Mouse (Mus musculus): ENCODE measurements around the gene Sco1. TPM values are rescaled to one million over a fixed set of nuclear protein-coding genes. Genes with fewer than 3 reads are reported as not detected.

Sco1 gene
- polyA plus RNA-seq, 1 experiment from 2014 or later = 20.4 TPM

- Histone ChIP-seq H3K4me2 (ENCODE audit: low read length) (no peak overlapping the region), H3K9ac (ENCODE audit: low read length) (peak overlapping the region; percentile 16; the same call in 1 of the 2 replicates), H3K9me3 (ENCODE audit: control insufficient read depth, low read length) (no peaks in the 10 kb centered on the region), H3K36me3 (ENCODE audit: control insufficient read depth, insufficient read depth, low read length) (no peaks in the 10 kb centered on the region), H3K4me1 (ENCODE audit: control insufficient read depth in 2 of 2, insufficient read depth in 2 of 2, low read length in 2 of 2) (peaks cover 12 to 16% of the 10 kb centered on the region in 2 experiments), H3K27me3 (ENCODE audit: control insufficient read depth, insufficient read depth, low read length) (peaks cover 3% of the 10 kb centered on the region; the same call in 1 of the 2 replicates), H3K4me3 (ENCODE audit: control insufficient read depth in 1 of 2, insufficient read depth in 1 of 2, low read depth in 1 of 2, low read length in 2 of 2) (no peak overlapping the region), H3K27ac (replicated peaks in 1 of 2; ENCODE audit: control insufficient read depth in 1 of 2, insufficient read depth in 1 of 2, low read depth in 2 of 2, low read length in 2 of 2) (peak overlapping the region; percentile 66 to 85; a peak in 3 of 4 replicates)
- 36% methylated on average over 11 of the region's 11 CpGs for WGBS
- ATAC-seq (ENCODE audit: insufficient number of reproducible peaks, insufficient read depth, low FRiP score, low read depth) = peak; percentile 62; the same call in 1 of the 2 replicates
These were observed 52.2 kb downstream of the Sco1 start for GRCm38 (mm10) chr11:67104714-67105113.

DNA sequence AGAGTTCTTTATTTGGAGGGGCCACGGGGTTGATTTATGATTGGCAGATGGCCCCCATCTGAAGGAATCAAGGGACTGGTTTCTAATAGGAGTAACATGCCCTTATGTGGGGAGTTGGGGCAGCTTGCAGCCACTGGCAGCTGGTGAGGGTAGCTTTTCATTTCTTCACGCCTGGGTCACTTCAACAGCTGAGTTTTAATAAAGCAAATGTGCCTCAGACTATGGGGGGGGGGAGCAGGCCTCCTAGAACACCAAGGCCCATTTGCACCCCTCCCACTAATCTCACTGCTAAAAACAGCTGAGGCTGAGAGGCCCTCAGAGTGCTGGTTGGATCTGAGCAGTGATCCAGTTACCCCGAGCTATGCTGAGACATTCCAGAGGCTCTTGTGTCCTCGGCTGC, 53.2 kb downstream of the Sco1 start:
- 37% methylated on average over 4 of the region's 4 CpGs for WGBS
- ATAC-seq (ENCODE audit: insufficient number of reproducible peaks, insufficient read depth, low FRiP score, low read depth) = no peak
- Histone ChIP-seq H3K4me3 (ENCODE audit: control insufficient read depth in 1 of 2, insufficient read depth in 1 of 2, low read depth in 1 of 2, low read length in 2 of 2) (no peak overlapping the region), H3K4me1 (ENCODE audit: control insufficient read depth in 2 of 2, insufficient read depth in 2 of 2, low read length in 2 of 2) (peaks cover 12 to 16% of the 10 kb centered on the region in 2 experiments), H3K27me3 (ENCODE audit: control insufficient read depth, insufficient read depth, low read length) (no peaks in the 10 kb centered on the region), H3K27ac (replicated peaks in 1 of 2; ENCODE audit: control insufficient read depth in 1 of 2, insufficient read depth in 1 of 2, low read depth in 2 of 2, low read length in 2 of 2) (peak overlapping the region; percentile 8 to 21; a peak in 2 of 4 replicates), H3K4me2 (ENCODE audit: low read length) (no peak overlapping the region), H3K36me3 (ENCODE audit: control insufficient read depth, insufficient read depth, low read length) (no peaks in the 10 kb centered on the region), H3K9me3 (ENCODE audit: control insufficient read depth, low read length) (no peaks in the 10 kb centered on the region), H3K9ac (ENCODE audit: low read length) (peak overlapping the region; percentile 16; the same call in 1 of the 2 replicates)

DNA sequence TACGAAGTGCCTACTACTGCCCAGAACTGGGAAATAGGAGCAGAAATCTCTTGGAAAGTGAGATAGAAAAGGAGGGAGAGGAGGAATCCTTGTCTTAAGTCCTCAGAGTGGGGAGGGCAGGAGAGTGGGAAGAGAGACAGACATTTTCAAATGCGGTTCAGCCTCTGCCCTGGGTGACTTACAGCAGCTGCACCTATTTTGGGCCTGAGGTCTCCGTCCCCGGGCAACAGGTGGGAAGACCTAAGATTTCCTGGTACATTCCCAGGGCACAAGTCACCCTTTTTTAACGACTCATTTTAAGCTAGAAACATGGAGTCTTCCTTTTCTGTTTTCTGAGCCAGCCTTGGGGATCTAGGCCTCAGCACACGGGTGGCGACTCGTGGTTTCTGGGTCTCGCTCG, 54.5 kb downstream of the Sco1 start:
- Histone ChIP-seq H3K4me3 (ENCODE audit: control insufficient read depth in 1 of 2, insufficient read depth in 1 of 2, low read depth in 1 of 2, low read length in 2 of 2) (no peak overlapping the region), H3K9me3 (ENCODE audit: control insufficient read depth, low read length) (no peaks in the 10 kb centered on the region), H3K36me3 (ENCODE audit: control insufficient read depth, insufficient read depth, low read length) (no peaks in the 10 kb centered on the region), H3K27ac (replicated peaks in 1 of 2; ENCODE audit: control insufficient read depth in 1 of 2, insufficient read depth in 1 of 2, low read depth in 2 of 2, low read length in 2 of 2) (no peak overlapping the region), H3K9ac (ENCODE audit: low read length) (no peak overlapping the region), H3K4me2 (ENCODE audit: low read length) (no peak overlapping the region), H3K4me1 (ENCODE audit: control insufficient read depth in 2 of 2, insufficient read depth in 2 of 2, low read length in 2 of 2) (peaks cover 12 to 16% of the 10 kb centered on the region in 2 experiments), H3K27me3 (ENCODE audit: control insufficient read depth, insufficient read depth, low read length) (no peaks in the 10 kb centered on the region)
- no peak for ATAC-seq (ENCODE audit: insufficient number of reproducible peaks, insufficient read depth, low FRiP score, low read depth)
- 86% methylated on average over 10 of the region's 10 CpGs for WGBS

- no peaks in the 10 kb centered on the region for H3K36me3 ChIP-seq (ENCODE audit: control insufficient read depth, insufficient read depth, low read length)
- no peak overlapping the region for H3K9ac ChIP-seq (ENCODE audit: low read length)
- no peak overlapping the region for H3K27ac ChIP-seq (replicated peaks in 1 of 2; ENCODE audit: control insufficient read depth in 1 of 2, insufficient read depth in 1 of 2, low read depth in 2 of 2, low read length in 2 of 2)
- H3K4me1 ChIP-seq (ENCODE audit: control insufficient read depth in 2 of 2, insufficient read depth in 2 of 2, low read length in 2 of 2) = peaks cover 6 to 8% of the 10 kb centered on the region in 2 experiments
- H3K4me3 ChIP-seq (ENCODE audit: control insufficient read depth in 1 of 2, insufficient read depth in 1 of 2, low read depth in 1 of 2, low read length in 2 of 2) = no peak overlapping the region
- no peak overlapping the region for H3K4me2 ChIP-seq (ENCODE audit: low read length)
- 34% methylated on average over 5 of the region's 5 CpGs for WGBS
- no peaks in the 10 kb centered on the region for H3K27me3 ChIP-seq (ENCODE audit: control insufficient read depth, insufficient read depth, low read length)
- no peaks in the 10 kb centered on the region for H3K9me3 ChIP-seq (ENCODE audit: control insufficient read depth, low read length)
- ATAC-seq (ENCODE audit: insufficient number of reproducible peaks, insufficient read depth, low FRiP score, low read depth) = 0 out of 2 replicates have a peak, but pooled peaks have one; percentile 43
These were observed 57.9 kb downstream of the Sco1 start for GRCm38 (mm10) chr11:67110168-67110948.

- H3K9me3 ChIP-seq (ENCODE audit: control insufficient read depth, low read length) = no peaks in the 10 kb centered on the region
- WGBS = 27% methylated on average over 11 of the region's 11 CpGs
- H3K9ac ChIP-seq (ENCODE audit: low read length) = no peak overlapping the region
- H3K4me2 ChIP-seq (ENCODE audit: low read length) = no peak overlapping the region
- H3K4me1 ChIP-seq (ENCODE audit: control insufficient read depth in 2 of 2, insufficient read depth in 2 of 2, low read length in 2 of 2) = no peaks in the 10 kb centered on the region
- no peak for ATAC-seq (ENCODE audit: insufficient number of reproducible peaks, insufficient read depth, low FRiP score, low read depth)
- H3K4me3 ChIP-seq (ENCODE audit: control insufficient read depth in 1 of 2, insufficient read depth in 1 of 2, low read depth in 1 of 2, low read length in 2 of 2) = no peak overlapping the region
- no peaks in the 10 kb centered on the region for H3K27me3 ChIP-seq (ENCODE audit: control insufficient read depth, insufficient read depth, low read length)
- no peak overlapping the region for H3K27ac ChIP-seq (replicated peaks in 1 of 2; ENCODE audit: control insufficient read depth in 1 of 2, insufficient read depth in 1 of 2, low read depth in 2 of 2, low read length in 2 of 2)
- H3K36me3 ChIP-seq (ENCODE audit: control insufficient read depth, insufficient read depth, low read length) = no peaks in the 10 kb centered on the region
These were observed 59.8 kb downstream of the Sco1 start for GRCm38 (mm10) chr11:67112019-67112850.

GRCm38 (mm10) chr11:67112851-67113202, 60.4 kb downstream of the Sco1 start:
- WGBS = 43% methylated on average over 11 of the region's 11 CpGs
- Histone ChIP-seq H3K27ac (replicated peaks in 1 of 2; ENCODE audit: control insufficient read depth in 1 of 2, insufficient read depth in 1 of 2, low read depth in 2 of 2, low read length in 2 of 2) (no peak overlapping the region), H3K9me3 (ENCODE audit: control insufficient read depth, low read length) (no peaks in the 10 kb centered on the region), H3K36me3 (ENCODE audit: control insufficient read depth, insufficient read depth, low read length) (no peaks in the 10 kb centered on the region), H3K9ac (ENCODE audit: low read length) (no peak overlapping the region), H3K4me1 (ENCODE audit: control insufficient read depth in 2 of 2, insufficient read depth in 2 of 2, low read length in 2 of 2) (no peaks in the 10 kb centered on the region), H3K27me3 (ENCODE audit: control insufficient read depth, insufficient read depth, low read length) (no peaks in the 10 kb centered on the region), H3K4me3 (ENCODE audit: control insufficient read depth in 1 of 2, insufficient read depth in 1 of 2, low read depth in 1 of 2, low read length in 2 of 2) (no peak overlapping the region), H3K4me2 (ENCODE audit: low read length) (no peak overlapping the region)
- no peak for ATAC-seq (ENCODE audit: insufficient number of reproducible peaks, insufficient read depth, low FRiP score, low read depth)

DNA sequence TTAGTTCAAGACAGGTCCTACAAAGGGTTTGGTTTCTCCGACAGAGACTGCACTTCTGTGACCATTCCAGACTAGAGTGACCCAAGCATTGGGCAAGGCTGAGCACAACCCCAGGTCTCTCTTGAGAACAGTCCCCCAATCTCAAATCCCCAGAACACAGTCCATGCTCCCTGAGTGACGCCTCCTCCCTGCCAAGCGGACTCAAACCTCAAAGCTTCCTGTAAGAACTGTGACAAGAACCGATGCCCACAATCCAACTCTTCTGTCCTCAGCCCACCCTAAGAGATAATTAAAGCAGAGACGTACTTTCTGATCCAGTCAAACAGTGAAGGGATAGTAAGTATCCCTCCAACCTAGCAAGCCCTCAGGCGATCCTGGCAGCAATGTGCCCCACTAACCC, 60.9 kb downstream of the Sco1 start:
- ATAC-seq (ENCODE audit: insufficient number of reproducible peaks, insufficient read depth, low FRiP score, low read depth) = no peak
- Histone ChIP-seq H3K4me1 (ENCODE audit: control insufficient read depth in 2 of 2, insufficient read depth in 2 of 2, low read length in 2 of 2) (no peaks in the 10 kb centered on the region), H3K27ac (replicated peaks in 1 of 2; ENCODE audit: control insufficient read depth in 1 of 2, insufficient read depth in 1 of 2, low read depth in 2 of 2, low read length in 2 of 2) (no peak overlapping the region), H3K4me2 (ENCODE audit: low read length) (no peak overlapping the region), H3K36me3 (ENCODE audit: control insufficient read depth, insufficient read depth, low read length) (no peaks in the 10 kb centered on the region), H3K27me3 (ENCODE audit: control insufficient read depth, insufficient read depth, low read length) (no peaks in the 10 kb centered on the region), H3K9me3 (ENCODE audit: control insufficient read depth, low read length) (no peaks in the 10 kb centered on the region), H3K4me3 (ENCODE audit: control insufficient read depth in 1 of 2, insufficient read depth in 1 of 2, low read depth in 1 of 2, low read length in 2 of 2) (no peak overlapping the region), H3K9ac (ENCODE audit: low read length) (no peak overlapping the region)
- WGBS = 85% methylated on average over 6 of the region's 6 CpGs
